Mouse (Mus musculus) intestine, embryonic 15.5 days (tissue): ENCODE measurements around the gene Cacybp. TPM values are rescaled to one million over a fixed set of nuclear protein-coding genes. Genes with fewer than 3 reads are reported as not detected.

Experiments
- ATAC-seq: fragments of 200-750 bp; cut with Nextera tagmentation; 2 replicates; pipeline ENCODE4 v1.8.0; 2017; ENCODE audit warnings: moderate TSS enrichment, moderate library complexity
- H3K27ac ChIP-seq: fragments of 300-500 bp; sonication (generic); 2 replicates; pipeline ENCODE4 v1.5.1; 2015; ENCODE audit warnings: mild to moderate bottlenecking, inconsistent platforms
- H3K27me3 ChIP-seq: fragments of 300-500 bp; sonication (generic); replicated peaks from 2 replicates; pipeline ENCODE4 v1.6.1; 2015; ENCODE audit warnings: inconsistent platforms
- H3K36me3 ChIP-seq: fragments of 300-500 bp; sonication (generic); 2 replicates; pipeline ENCODE4 v1.6.1; 2015; ENCODE audit warnings: inconsistent platforms
- H3K4me1 ChIP-seq: fragments of 300-500 bp; sonication (generic); replicated peaks from 2 replicates; pipeline ENCODE4 v1.6.1; 2015; ENCODE audit warnings: inconsistent platforms
- H3K4me2 ChIP-seq: fragments of 300-500 bp; sonication (generic); replicated peaks from 2 replicates; pipeline ENCODE4 v1.6.1; 2015; ENCODE audit warnings: mild to moderate bottlenecking, inconsistent platforms
- H3K4me3 ChIP-seq: fragments of 300-500 bp; sonication (generic); replicated peaks from 2 replicates; pipeline ENCODE4 v1.5.1; 2015; ENCODE audit warnings: inconsistent platforms
- H3K9ac ChIP-seq: fragments of 300-500 bp; sonication (generic); 2 replicates; pipeline ENCODE4 v1.6.1; 2015; ENCODE audit warnings: inconsistent platforms
- H3K9me3 ChIP-seq: fragments of 300-500 bp; sonication (generic); 2 replicates; pipeline ENCODE4 v1.6.1; 2016; ENCODE audit warnings: inconsistent platforms
- whole genome bisulfite sequencing: fragments of 180-500 bp; shearing (Covaris S2); methylation state at CpG from one replicate; pipeline ENCODE4 v1.1.7; 2015; 5-methylcytosine and 5-hydroxymethylcytosine counted together
- polyA plus RNA-seq: library from polyadenylated mRNA; unstranded; fragments of >200 nt; fragmentation: Nextera tagmentation; extraction: Ambion mirVana; gene quantifications from 2 replicates; pipeline ENCODE4 v1.2.1, GENCODE M21; 2015

Cacybp gene
- polyA plus RNA-seq, 1 experiment from 2014 or later, result 235 TPM

- peak overlapping the region; percentile 88 for H3K4me3 ChIP-seq
- ATAC-seq, result no peak
- WGBS, result 1% methylated on average over 8 of the region's 8 CpGs
- no peaks in the 10 kb centered on the region for H3K9me3 ChIP-seq
- H3K27ac ChIP-seq, result peak overlapping the region; percentile 94
- H3K4me2 ChIP-seq, result peak overlapping the region; percentile 55
- peaks cover 6% of the 10 kb centered on the region for H3K4me1 ChIP-seq
- 0 out of 2 replicates have a peak, but pooled peaks cover 5% of the 10 kb centered on the region for H3K36me3 ChIP-seq
- H3K27me3 ChIP-seq, result no peaks in the 10 kb centered on the region
- peak overlapping the region; percentile 92 for H3K9ac ChIP-seq
Observed at GRCm38 (mm10) chr1:160211597-160212122, 1.0 kb downstream of the Cacybp start.

- no peak overlapping the region for H3K9ac ChIP-seq
- WGBS, result 56% methylated on average over 3 of the region's 3 CpGs
Observed at GRCm38 (mm10) chr1:160210566-160210965, 2.1 kb downstream of the Cacybp start.

GRCm38 (mm10) chr1:160209844-160210243 is 2.8 kb downstream of the Cacybp start:
- Histone ChIP-seq H3K9ac (no peak overlapping the region), H3K4me3 (no peak overlapping the region), H3K4me1 (peaks cover 6% of the 10 kb centered on the region), H3K27ac (no peak overlapping the region), H3K27me3 (no peaks in the 10 kb centered on the region), H3K4me2 (0 out of 2 replicates have a peak overlapping the region, but pooled peaks have one; percentile 17), H3K9me3 (no peaks in the 10 kb centered on the region), H3K36me3 (0 out of 2 replicates have a peak, but pooled peaks cover 14% of the 10 kb centered on the region)
- 84% methylated on average over 2 of the region's 2 CpGs for WGBS
- ATAC-seq, result no peak

More at GRCm38 (mm10) chr1:160210566-160210965, 2.1 kb downstream of the Cacybp start:
- H3K27me3 ChIP-seq, result no peaks in the 10 kb centered on the region
- peak overlapping the region; percentile 55 for H3K4me2 ChIP-seq
- peaks cover 6% of the 10 kb centered on the region for H3K4me1 ChIP-seq
- peak overlapping the region; percentile 88 for H3K4me3 ChIP-seq
- H3K9me3 ChIP-seq, result no peaks in the 10 kb centered on the region
- H3K36me3 ChIP-seq, result 0 out of 2 replicates have a peak, but pooled peaks cover 10% of the 10 kb centered on the region
- ATAC-seq, result no peak
- H3K27ac ChIP-seq, result no peak overlapping the region

- H3K4me2 ChIP-seq, result no peak overlapping the region
- H3K4me3 ChIP-seq, result no peak overlapping the region
- H3K4me1 ChIP-seq, result no peaks in the 10 kb centered on the region
- H3K27me3 ChIP-seq, result no peaks in the 10 kb centered on the region
- no peak overlapping the region for H3K27ac ChIP-seq
- ATAC-seq, result no peak
- H3K9me3 ChIP-seq, result no peaks in the 10 kb centered on the region
- H3K36me3 ChIP-seq, result peaks cover 17% of the 10 kb centered on the region; the same call in 1 of the 2 replicates
- H3K9ac ChIP-seq, result no peak overlapping the region
Observed at GRCm38 (mm10) chr1:160205486-160205885, 7.2 kb downstream of the Cacybp start.

- peak overlapping the region; percentile 86 for H3K27ac ChIP-seq
- no peaks in the 10 kb centered on the region for H3K27me3 ChIP-seq
- 0% methylated on average over 13 of the region's 13 CpGs for WGBS
- peak; percentile 71 for ATAC-seq
- no peaks in the 10 kb centered on the region for H3K9me3 ChIP-seq
- H3K9ac ChIP-seq, result peak overlapping the region; percentile 84
- H3K4me2 ChIP-seq, result peak overlapping the region; percentile 76
- peak overlapping the region; percentile 75 for H3K4me3 ChIP-seq
- H3K36me3 ChIP-seq, result peaks cover 8% of the 10 kb centered on the region; the same call in 1 of the 2 replicates
- H3K4me1 ChIP-seq, result peaks cover 8% of the 10 kb centered on the region; the same call in 1 of the 2 replicates
Observed at GRCm38 (mm10) chr1:160195337-160195663, 17.4 kb downstream of the Cacybp start.

GRCm38 (mm10) chr1:160194529-160195336 is 17.9 kb downstream of the Cacybp start, which contains the start of gene Mrps14:
Mrps14 (plus strand) TSS chr1:160195215.
- H3K9ac ChIP-seq, result peak within 1 kb of the TSS; percentile 84
- peak within 1 kb of the TSS; percentile 76 for H3K4me2 ChIP-seq
- ATAC-seq, result peak; percentile 100
- peaks cover 8% of the 10 kb centered on the region; the same call in 1 of the 2 replicates for H3K4me1 ChIP-seq
- WGBS, result 6% methylated on average over 31 of the region's 31 CpGs
- peak within 1 kb of the TSS; percentile 86 for H3K27ac ChIP-seq
- no peaks in the 10 kb centered on the region for H3K27me3 ChIP-seq
- no peaks in the 10 kb centered on the region for H3K9me3 ChIP-seq
- H3K36me3 ChIP-seq, result peaks cover 8% of the 10 kb centered on the region; the same call in 1 of the 2 replicates
- peak within 1 kb of the TSS; percentile 75 for H3K4me3 ChIP-seq

- H3K9me3 ChIP-seq, result no peaks in the 10 kb centered on the region
- no peaks in the 10 kb centered on the region for H3K4me1 ChIP-seq
- no peaks in the 10 kb centered on the region for H3K27me3 ChIP-seq
- H3K9ac ChIP-seq, result no peak overlapping the region
- WGBS, result 14% methylated on average over 5 of the region's 5 CpGs
- H3K36me3 ChIP-seq, result no peaks in the 10 kb centered on the region
- no peak overlapping the region for H3K4me2 ChIP-seq
- peak; percentile 69; the same call in 1 of the 2 replicates for ATAC-seq
- H3K27ac ChIP-seq, result no peak overlapping the region
- no peak overlapping the region for H3K4me3 ChIP-seq
Observed at GRCm38 (mm10) chr1:160184506-160184905, 28.2 kb downstream of the Cacybp start.

GRCm38 (mm10) chr1:160181216-160181615 is 31.5 kb downstream of the Cacybp start:
- 71% methylated on average over 4 of the region's 4 CpGs for WGBS
- no peak overlapping the region for H3K27ac ChIP-seq
- H3K4me1 ChIP-seq, result no peaks in the 10 kb centered on the region
- H3K9ac ChIP-seq, result no peak overlapping the region
- no peaks in the 10 kb centered on the region for H3K27me3 ChIP-seq
- H3K4me2 ChIP-seq, result no peak overlapping the region
- H3K9me3 ChIP-seq, result no peaks in the 10 kb centered on the region
- H3K36me3 ChIP-seq, result no peaks in the 10 kb centered on the region
- H3K4me3 ChIP-seq, result no peak overlapping the region
- no peak for ATAC-seq

- Histone ChIP-seq H3K36me3 (no peaks in the 10 kb centered on the region), H3K9me3 (no peaks in the 10 kb centered on the region), H3K27me3 (no peaks in the 10 kb centered on the region), H3K4me1 (no peaks in the 10 kb centered on the region), H3K4me2 (no peak overlapping the region), H3K4me3 (no peak overlapping the region), H3K27ac (no peak overlapping the region), H3K9ac (no peak overlapping the region)
- ATAC-seq, result no peak
- 76% methylated on average over 8 of the region's 8 CpGs for WGBS
Observed at GRCm38 (mm10) chr1:160176903-160177302, 35.8 kb downstream of the Cacybp start.

GRCm38 (mm10) chr1:160166600-160166999 is 46.1 kb downstream of the Cacybp start:
- Histone ChIP-seq H3K9me3 (no peaks in the 10 kb centered on the region), H3K4me3 (no peak overlapping the region), H3K9ac (no peak overlapping the region), H3K4me1 (no peaks in the 10 kb centered on the region), H3K36me3 (no peaks in the 10 kb centered on the region), H3K27ac (no peak overlapping the region), H3K4me2 (no peak overlapping the region), H3K27me3 (no peaks in the 10 kb centered on the region)
- no peak for ATAC-seq
- WGBS, result 66% methylated on average over 3 of the region's 5 CpGs

GRCm38 (mm10) chr1:160158190-160158589 is 54.5 kb downstream of the Cacybp start:
- 91% methylated on average over 2 of the region's 2 CpGs for WGBS
- no peak overlapping the region for H3K4me2 ChIP-seq
- no peak for ATAC-seq

GRCm38 (mm10) chr1:160153480-160153879 is 59.2 kb downstream of the Cacybp start, which contains the start of gene Tnn:
Tnn (minus strand) TSS chr1:160153580.
- Histone ChIP-seq H3K27ac (no peak within 1 kb of the TSS), H3K4me1 (no peaks in the 10 kb centered on the region), H3K4me2 (peak within 1 kb of the TSS; percentile 26), H3K9me3 (no peaks in the 10 kb centered on the region), H3K9ac (no peak within 1 kb of the TSS), H3K4me3 (no peak within 1 kb of the TSS), H3K27me3 (no peaks in the 10 kb centered on the region), H3K36me3 (no peaks in the 10 kb centered on the region)
- peak; percentile 34; the same call in 1 of the 2 replicates for ATAC-seq
- 47% methylated on average over 8 of the region's 8 CpGs for WGBS

More at GRCm38 (mm10) chr1:160158190-160158589, 54.5 kb downstream of the Cacybp start:
- no peak overlapping the region for H3K4me3 ChIP-seq
- H3K36me3 ChIP-seq, result no peaks in the 10 kb centered on the region
- H3K9me3 ChIP-seq, result no peaks in the 10 kb centered on the region
- H3K4me1 ChIP-seq, result no peaks in the 10 kb centered on the region
- no peak overlapping the region for H3K9ac ChIP-seq
- no peaks in the 10 kb centered on the region for H3K27me3 ChIP-seq
- no peak overlapping the region for H3K27ac ChIP-seq
